Mouse (Mus musculus) retina, adult 2 months (tissue): Measurements from ENCODE around the gene Pdzrn3.

Experiments
- DNase-seq: peaks from one replicate; pipeline ENCODE4 v3.0.0-alpha.2; 2012; ENCODE audit warnings: low read depth, low spot score

Pdzrn3 gene

DNA sequence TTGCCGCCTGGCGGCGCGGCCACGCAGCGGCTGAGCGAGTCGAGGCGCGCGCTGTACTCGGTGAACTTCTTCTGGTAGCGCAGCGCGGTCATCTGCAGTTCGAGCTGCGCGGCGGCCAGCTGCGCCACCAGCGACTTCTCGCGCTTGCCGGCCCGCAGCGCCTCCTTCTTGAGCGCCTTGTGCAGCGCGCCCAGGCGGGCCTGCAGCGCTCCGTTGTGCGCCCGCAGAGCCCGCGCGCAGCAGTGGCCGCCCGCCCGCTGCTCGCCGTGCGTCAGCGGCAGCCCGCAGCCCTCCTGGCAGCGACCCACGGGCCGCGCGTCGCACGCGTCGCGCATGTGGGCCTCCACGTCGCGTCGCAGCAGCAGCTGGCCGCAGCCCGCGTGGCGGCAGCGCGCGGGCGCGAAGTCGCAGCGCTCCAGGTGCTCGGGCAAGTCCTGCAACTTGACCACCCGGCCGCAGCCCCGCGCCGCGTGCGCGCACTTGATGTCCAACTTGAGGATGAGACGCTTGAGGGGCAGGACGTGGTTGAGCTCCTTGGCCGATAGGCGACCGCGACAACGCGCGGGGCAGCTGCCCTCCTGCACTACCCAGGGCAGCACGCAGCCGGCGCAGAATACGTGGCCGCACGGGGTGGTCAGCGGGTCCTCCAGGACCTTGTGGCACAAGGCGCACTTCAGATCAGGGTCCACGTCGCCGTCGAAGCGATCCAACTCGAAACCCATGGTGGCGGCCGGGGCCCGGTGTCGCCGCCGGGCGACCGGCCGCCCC is at the start of gene Pdzrn3:
Gene Pdzrn3 (minus strand): TSS at position 731 of the 768 bp plus-strand sequence.
- no peak for DNase-seq

DNA sequence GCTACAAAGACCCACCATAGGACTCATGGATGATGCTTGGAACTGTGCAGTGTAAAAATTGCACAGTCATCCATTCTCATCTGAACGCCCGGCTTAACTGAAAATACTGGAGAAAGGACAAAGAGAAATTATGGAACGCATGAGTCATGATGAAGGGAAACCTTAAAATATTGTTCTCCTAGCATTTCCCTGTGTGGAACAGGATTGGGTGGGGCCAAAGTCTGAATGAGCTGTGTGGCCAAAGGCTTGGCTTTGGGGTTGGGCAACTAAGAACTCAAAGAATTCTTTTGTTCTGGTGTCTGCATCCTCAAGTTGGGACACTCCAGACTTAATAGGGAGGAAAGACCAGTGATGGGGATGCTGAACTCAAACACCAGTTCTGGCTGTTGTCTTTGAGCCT is 49.6 kb upstream of the Pdzrn3 start:
- no peak for DNase-seq

GRCm38 (mm10) chr6:101426301-101426700 is 48.6 kb upstream of the Pdzrn3 start:
- no peak for DNase-seq

GRCm38 (mm10) chr6:101422084-101422954 is 44.6 kb upstream of the Pdzrn3 start:
- no peak for DNase-seq

GRCm38 (mm10) chr6:101418213-101418612 is 40.5 kb upstream of the Pdzrn3 start:
- no peak for DNase-seq

GRCm38 (mm10) chr6:101411701-101412100 is 34.0 kb upstream of the Pdzrn3 start:
- no peak for DNase-seq

GRCm38 (mm10) chr6:101411064-101411463 is 33.4 kb upstream of the Pdzrn3 start:
- DNase-seq: no peak

GRCm38 (mm10) chr6:101396711-101397110 is 19.0 kb upstream of the Pdzrn3 start:
- no peak for DNase-seq

GRCm38 (mm10) chr6:101395908-101396307 is 18.2 kb upstream of the Pdzrn3 start:
- DNase-seq: no peak

DNA sequence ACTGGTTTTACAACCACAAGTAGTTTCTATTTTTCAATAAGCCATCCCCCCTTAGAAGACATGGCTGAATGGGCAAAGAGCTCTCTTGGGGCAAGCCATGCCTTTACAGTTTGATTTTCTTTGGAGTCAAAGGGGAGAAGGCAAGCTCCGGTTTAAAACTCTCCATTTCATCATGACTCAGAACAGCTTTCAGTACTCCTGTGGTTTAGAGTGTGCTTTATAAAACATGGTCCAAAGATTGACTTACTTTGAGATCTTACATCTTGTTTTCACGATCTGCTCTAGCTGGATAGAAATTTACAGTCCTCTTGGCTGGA is 15.1 kb upstream of the Pdzrn3 start:
- no peak for DNase-seq

- DNase-seq: no peak
Measured at GRCm38 (mm10) chr6:101392107-101392800, 14.6 kb upstream of the Pdzrn3 start.

DNA sequence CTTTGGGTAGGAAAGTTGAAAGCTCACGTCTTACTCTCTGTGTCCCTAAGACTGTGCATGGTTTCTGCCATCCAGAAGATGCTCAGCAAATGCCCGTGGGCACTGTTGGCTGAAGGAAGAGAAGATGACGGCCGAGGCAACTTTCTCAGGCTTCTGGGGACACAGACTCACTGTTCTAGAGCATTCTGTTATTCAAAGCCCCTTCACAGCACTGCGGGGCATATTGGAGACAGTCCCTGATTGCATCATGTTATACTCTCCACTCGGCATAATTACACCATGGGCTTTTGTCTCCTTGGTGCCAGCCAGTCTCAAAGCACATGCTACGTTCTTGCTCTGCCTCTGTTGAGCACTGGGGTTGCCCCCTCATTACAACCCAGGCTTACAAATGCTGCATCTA is 7.8 kb upstream of the Pdzrn3 start:
- no peak for DNase-seq

- DNase-seq: no peak
Measured at GRCm38 (mm10) chr6:101384958-101385357, 7.3 kb upstream of the Pdzrn3 start.

- no peak for DNase-seq
Measured at GRCm38 (mm10) chr6:101384476-101384875, 6.8 kb upstream of the Pdzrn3 start.

DNA sequence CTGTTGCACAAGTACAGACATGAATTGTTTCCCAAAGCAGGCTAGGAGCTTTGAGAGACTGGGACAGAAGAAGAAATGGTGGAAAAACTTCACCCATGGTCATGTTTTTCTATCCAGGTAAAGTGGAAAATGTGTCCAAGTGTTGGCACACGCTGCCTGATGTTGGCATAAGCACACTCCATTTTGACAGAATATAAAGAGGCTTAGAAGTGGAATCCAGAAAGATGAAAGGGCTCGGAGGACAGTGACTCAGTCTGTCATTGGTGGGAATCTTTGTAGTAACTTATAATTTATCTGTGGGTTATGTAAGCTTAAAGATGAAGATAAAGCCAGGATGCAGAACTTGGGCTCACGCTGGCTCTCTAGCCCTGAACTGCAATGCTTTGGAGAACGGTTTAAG is 5.2 kb upstream of the Pdzrn3 start:
- DNase-seq: no peak

DNA sequence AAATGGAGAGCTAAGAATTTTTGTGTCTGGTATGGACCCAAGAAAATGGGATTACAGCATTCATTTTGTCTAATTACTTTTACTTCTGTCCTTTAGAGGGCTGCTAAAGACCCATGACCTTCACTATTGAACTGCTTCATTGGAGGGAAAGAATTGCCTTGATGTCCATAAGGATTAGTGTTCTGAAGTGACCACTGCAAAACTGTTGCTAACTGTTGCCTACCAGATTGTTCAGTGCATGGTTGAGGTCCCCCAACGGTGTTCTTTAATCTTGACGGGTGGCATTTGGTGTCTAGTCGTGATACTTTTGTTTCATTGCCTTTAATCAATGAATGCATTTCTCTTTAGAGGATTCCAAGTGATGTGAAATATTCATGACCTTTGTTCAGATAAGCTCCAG is 1.8 kb upstream of the Pdzrn3 start:
- no peak for DNase-seq

GRCm38 (mm10) chr6:101377935-101378609 is 375 bp upstream of the Pdzrn3 start:
- no peak for DNase-seq

GRCm38 (mm10) chr6:101376511-101377166 is 1.1 kb downstream of the Pdzrn3 start:
- DNase-seq: no peak

DNA sequence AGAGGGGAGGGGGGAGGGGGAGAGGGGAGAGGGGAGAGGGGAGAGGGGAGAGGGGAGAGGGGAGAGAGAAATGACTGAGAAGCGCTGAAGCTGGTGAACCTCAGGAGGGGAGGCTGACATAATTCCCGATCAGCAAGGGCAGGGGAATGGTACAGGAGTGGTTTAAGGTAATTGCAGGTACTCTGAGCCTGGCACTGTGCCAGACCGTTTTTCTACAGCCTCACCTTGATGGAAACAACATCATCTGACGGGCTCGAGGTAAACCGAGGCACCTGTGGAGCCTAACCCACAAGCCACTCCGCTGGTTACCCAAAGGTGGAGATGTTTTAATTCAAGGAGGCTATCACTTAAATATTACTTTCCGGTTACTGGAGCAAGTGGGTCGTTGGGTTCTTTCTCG is 1.6 kb downstream of the Pdzrn3 start:
- no peak for DNase-seq

DNA sequence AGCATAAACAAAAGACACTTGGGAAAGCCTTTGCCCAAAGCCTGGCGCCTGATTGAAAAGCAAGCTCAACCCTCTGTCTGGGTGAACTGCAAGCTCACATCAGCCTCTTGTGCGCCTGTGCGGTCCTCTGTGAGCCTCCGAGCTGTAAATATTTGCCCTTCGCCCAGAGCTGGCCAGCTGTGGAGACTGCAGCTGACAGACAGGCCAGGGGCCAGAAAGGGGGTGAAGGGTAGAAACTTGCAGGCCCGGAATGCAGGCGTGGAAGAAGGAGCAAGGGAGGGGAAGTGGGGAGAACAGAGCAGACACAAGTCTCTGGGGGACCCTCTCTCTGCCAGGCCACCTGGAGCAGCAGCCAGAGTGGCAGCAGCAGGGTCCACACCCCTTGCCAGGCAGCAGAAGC is 3.0 kb downstream of the Pdzrn3 start:
- DNase-seq: no peak

GRCm38 (mm10) chr6:101374186-101374585 is 3.5 kb downstream of the Pdzrn3 start:
- no peak for DNase-seq
